Mouse (Mus musculus) CD4-positive naive resting alpha-beta T cell, adult 76 days (primary cell): ENCODE measurements around the gene Ice1. TPM values are rescaled to one million over a fixed set of nuclear protein-coding genes. Genes with fewer than 3 reads are reported as not detected.

Experiments used
- total RNA-seq: library from RNA; stranded (reverse); gene quantifications from one replicate; pipeline ENCODE4 v1.2.4, GENCODE M21; 2023

The Ice1 gene
- 71.3 TPM for total RNA-seq

DNA sequence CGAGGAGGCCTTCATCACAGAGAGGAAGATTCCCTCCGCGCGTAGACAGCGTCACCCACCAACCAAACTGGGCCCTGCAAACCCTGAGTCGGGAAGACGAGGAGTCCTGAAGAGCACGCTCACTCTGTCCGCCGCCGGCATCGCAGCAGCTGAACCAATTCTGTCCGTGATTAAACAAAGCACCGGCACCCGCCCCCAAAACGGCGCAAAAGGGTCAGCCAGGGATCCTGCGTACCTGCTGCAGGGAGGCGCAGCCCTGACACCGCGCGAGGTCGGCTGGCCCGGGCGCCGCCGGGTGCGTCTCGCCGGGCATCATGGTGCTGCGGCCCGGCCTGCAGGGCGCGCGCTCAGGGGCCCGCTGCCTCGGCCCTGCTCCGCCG is at the start of gene Ice1:
Gene Ice1 (minus strand): TSS at position 353 of the 380 bp plus-strand sequence.

Other genes starting within 250 kb of the Ice1 start
- not detected for gene Adamts16, start 204.2 kb upstream of the Ice1 start, total RNA-seq